Mouse (Mus musculus) central nervous system, embryonic 14 days (tissue): ENCODE results near the gene Chrna3. TPM values are rescaled to one million over a fixed set of nuclear protein-coding genes. Genes with fewer than 3 reads are reported as not detected.

Source experiments
- polyA plus RNA-seq: library from polyadenylated mRNA; depleted of rRNA; stranded (reverse); fragments of >200 nt; gene quantifications from 2 replicates; pipeline ENCODE4 v1.2.3, GENCODE M21; 2012; rRNA removed

Chrna3 gene
- 9.1 and 9.4 TPM in 2 replicates for polyA plus RNA-seq

GRCm38 (mm10) chr9:55026275-55026663, at the start of gene Chrna3:
Gene Chrna3 (minus strand): TSS chr9:55026562.

DNA sequence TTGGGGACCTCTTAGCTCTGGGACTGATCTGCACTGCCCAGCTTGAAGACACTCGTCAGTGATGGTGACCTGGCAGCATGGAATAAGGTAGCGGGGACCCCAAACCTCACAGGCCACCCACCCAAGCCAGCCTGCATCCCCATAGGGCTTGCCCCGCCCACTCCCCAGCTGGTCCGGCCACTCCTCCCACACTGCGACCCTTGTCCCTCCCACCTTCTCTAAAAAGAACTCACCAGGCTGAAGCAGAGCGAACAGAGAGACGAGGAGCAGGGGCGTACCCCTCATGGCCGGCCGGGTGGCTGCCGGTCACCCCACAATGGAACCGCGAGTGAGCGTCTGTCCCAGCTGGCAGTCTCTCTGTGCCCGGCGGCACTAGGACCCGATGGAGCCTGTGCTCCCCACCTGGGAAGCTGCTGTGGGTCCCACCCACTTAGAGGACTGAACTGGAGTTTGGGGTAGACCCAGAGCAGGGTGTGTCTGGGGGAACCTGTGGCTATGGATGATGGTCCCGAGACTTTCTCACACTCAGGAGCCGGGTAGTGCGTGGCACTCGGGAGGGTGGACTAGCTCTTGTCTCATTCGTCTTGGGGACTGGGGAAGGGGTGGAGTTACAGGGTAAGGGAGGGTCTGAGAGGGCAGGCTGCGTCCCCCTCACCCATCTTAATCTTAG, 22.0 kb upstream of the Chrna3 start, which contains the start of gene Chrnb4:
Gene Chrnb4, minus strand, starts transcription at position 569 of the 670 bp plus-strand sequence.

GRCm38 (mm10) chr9:54980674-54981073, 45.7 kb downstream of the Chrna3 start, which contains the start of gene Chrna5:
Gene Chrna5 (plus strand): TSS chr9:54980880.

Other genes with a start within 250 kb of the Chrna3 start
- 50.1 and 59.2 TPM in 2 replicates for gene Ireb2, start 162.8 kb downstream of the Chrna3 start, polyA plus RNA-seq
- gene Hykk, start 109.3 kb downstream of the Chrna3 start, polyA plus RNA-seq: 1.7 and 2.1 TPM in 2 replicates
- 215 and 236 TPM in 2 replicates for gene Psma4, start 75.8 kb downstream of the Chrna3 start, polyA plus RNA-seq
- 0.20 and 0.46 TPM in 2 replicates for gene AY074887, start 75.6 kb downstream of the Chrna3 start, polyA plus RNA-seq
- 2.4 and 3.4 TPM in 2 replicates for gene Chrna5, start 45.7 kb downstream of the Chrna3 start, polyA plus RNA-seq
- gene Chrnb4, start 22.2 kb upstream of the Chrna3 start, polyA plus RNA-seq: 1.2 and 1.6 TPM in 2 replicates
- gene Ube2q2, start 122.3 kb upstream of the Chrna3 start, polyA plus RNA-seq: 22.7 and 22.8 TPM in 2 replicates
- gene Fbxo22, start 182.4 kb upstream of the Chrna3 start, polyA plus RNA-seq: 43.1 and 44.9 TPM in 2 replicates